Mouse (Mus musculus): Measurements from ENCODE around the gene Itgam.

GRCm38 (mm10) chr7:128112131-128112530 is 49.7 kb downstream of the Itgam start:
- TF ChIP-seq CTCF (IDR thresholded peaks at IDR 0.05; ENCODE audit: borderline replicate concordance, extremely low read depth, insufficient read depth, insufficient read length) (no peak), POLR2A (IDR thresholded peaks at IDR 0.05; ENCODE audit: borderline replicate concordance, extremely low read depth, insufficient read depth, insufficient read length, poor library complexity, severe bottlenecking) (no peak)

All from brain, embryonic 14.5 days (tissue).